26 mouse cellular contexts compared by ENCODE assay signal in the genomic region with DNA sequence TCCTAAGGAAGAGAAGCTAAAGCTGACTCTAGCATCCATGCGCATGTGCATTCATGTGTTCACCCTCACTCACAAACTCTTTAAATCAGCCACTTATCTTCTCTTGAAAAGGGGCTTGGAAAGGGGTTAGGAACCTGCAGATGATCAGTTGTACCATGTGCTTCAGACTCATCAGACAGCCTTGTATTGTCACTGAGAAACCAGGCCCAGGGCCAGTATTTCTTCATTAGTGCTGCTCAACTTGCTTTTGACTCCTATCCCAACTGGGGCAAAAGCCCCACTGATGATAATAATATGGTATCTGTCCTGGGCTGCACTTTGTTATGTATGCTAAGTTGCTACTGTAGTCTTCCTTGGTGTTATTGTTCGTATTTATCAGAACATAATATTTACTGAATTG. TPM values are rescaled to one million over a fixed set of nuclear protein-coding genes. Genes with fewer than 3 reads are reported as not detected.
"Had no signal": no experiment of that assay in that cellular context is flagged by ENCODE, and none has a peak within 500 bp of the region (broad histone marks: within the 10 kb centered on the region; RNA-seq: fewer than 3 reads in every experiment).

No protein-coding gene starts in this region.

- ATAC-seq: liver, postnatal 0 days; midbrain, embryonic 13.5 days had no signal

- H3K4me3 ChIP-seq: kidney, embryonic 15.5 days; left cerebral cortex, adult 2 months; limb, embryonic 12.5 days; limb, embryonic 15.5 days; lung, embryonic 15.5 days; megakaryocyte, embryonic 14.5 days; midbrain, embryonic 10.5 days; midbrain, embryonic 13.5 days; neural tube, embryonic 12.5 days; neural tube, embryonic 15.5 days had no signal

- H3K9me3 ChIP-seq: kidney, embryonic 15.5 days; limb, embryonic 12.5 days; limb, embryonic 15.5 days; lung, embryonic 15.5 days; midbrain, embryonic 10.5 days; midbrain, embryonic 13.5 days; neural tube, embryonic 12.5 days; neural tube, embryonic 15.5 days had no signal

- H3K4me1 ChIP-seq: kidney, embryonic 15.5 days; limb, embryonic 12.5 days; limb, embryonic 15.5 days; lung, embryonic 15.5 days; megakaryocyte, embryonic 14.5 days; neural tube, embryonic 12.5 days; neural tube, embryonic 15.5 days had no signal

- H3K9ac ChIP-seq: kidney, embryonic 15.5 days; limb, embryonic 12.5 days; limb, embryonic 15.5 days; liver, embryonic 14.5 days; liver, postnatal 0 days; lung, embryonic 15.5 days; midbrain, embryonic 13.5 days; neural tube, embryonic 12.5 days; neural tube, embryonic 15.5 days had no signal

- H3K27me3 ChIP-seq: kidney, embryonic 15.5 days; limb, embryonic 12.5 days; limb, embryonic 15.5 days; lung, embryonic 15.5 days; megakaryocyte, embryonic 14.5 days; midbrain, embryonic 13.5 days; neural tube, embryonic 12.5 days; neural tube, embryonic 15.5 days had no signal

- H3K36me3 ChIP-seq: kidney, embryonic 15.5 days; limb, embryonic 12.5 days; limb, embryonic 15.5 days; lung, embryonic 15.5 days; midbrain, embryonic 10.5 days; midbrain, embryonic 13.5 days; neural tube, embryonic 12.5 days; neural tube, embryonic 15.5 days had no signal

- H3K27ac ChIP-seq: kidney, embryonic 15.5 days; left cerebral cortex, adult 2 months; limb, embryonic 12.5 days; limb, embryonic 15.5 days; liver, embryonic 14.5 days; lung, embryonic 15.5 days; midbrain, embryonic 10.5 days; midbrain, embryonic 13.5 days; neural tube, embryonic 12.5 days; neural tube, embryonic 15.5 days; stomach, postnatal 0 days had no signal

- DNase-seq: kidney, adult 11 months; kidney, adult 8-10 months; kidney, postnatal 10 days; kidney, postnatal 36 days; liver, postnatal 0 days; lung, postnatal 10 days; lung, postnatal 36 days; right cerebral cortex, adult 18-20 months; right cerebral cortex, postnatal 14 days; right cerebral cortex, postnatal 4 days; thymus, adult 2 months; thymus, postnatal 14 days; thymus, postnatal 4 days had no signal

- H3K4me2 ChIP-seq: kidney, embryonic 15.5 days; limb, embryonic 12.5 days; limb, embryonic 15.5 days; liver, embryonic 11.5 days; lung, embryonic 15.5 days; midbrain, embryonic 13.5 days; neural tube, embryonic 12.5 days; neural tube, embryonic 15.5 days had no signal

RNA-seq across cellular contexts. Expression of a gene that starts 38.9 kb away (rescaled TPM):
- polyA plus RNA-seq: liver, embryonic 11.5 days; liver, postnatal 0 days had no signal
